Mouse (Mus musculus) hindbrain, embryonic 11.5 days (tissue): ENCODE data around the gene Adgrf1. TPM values are rescaled to one million over a fixed set of nuclear protein-coding genes. Genes with fewer than 3 reads are reported as not detected.
"Not testable (repeated sequence)": the region's sequence is repeated elsewhere in the genome, so short reads cannot be mapped to it uniquely, and the experiment has no call there.

Experiments
- ATAC-seq: fragments of 200-750 bp; cut with Nextera tagmentation; 2 replicates; pipeline ENCODE4 v1.8.0; 2017; ENCODE audit warnings: mild to moderate bottlenecking, moderate TSS enrichment, moderate library complexity; ENCODE audit not compliant: low FRiP score
- DNase-seq: peaks from one replicate; pipeline ENCODE4 v3.0.0-alpha.2; 2015; ENCODE audit warnings: low spot score
- H3K27ac ChIP-seq: fragments of 300-500 bp; sonication (generic); 2 replicates; pipeline ENCODE4 v1.5.1; 2014; ENCODE audit warnings: mild to moderate bottlenecking, low read depth, low read length
- H3K27me3 ChIP-seq: fragments of 300-500 bp; sonication (generic); 2 replicates; pipeline ENCODE4 v1.6.1; 2014; ENCODE audit warnings: mild to moderate bottlenecking, low read length, moderate library complexity, mixed read lengths; ENCODE audit not compliant: control insufficient read depth, insufficient read depth
- H3K36me3 ChIP-seq: fragments of 300-500 bp; sonication (generic); 2 replicates; pipeline ENCODE4 v1.6.1; 2014; ENCODE audit warnings: mild to moderate bottlenecking, low read length, moderate library complexity, mixed read lengths; ENCODE audit not compliant: control insufficient read depth, insufficient read depth
- H3K4me1 ChIP-seq: fragments of 300-500 bp; sonication (generic); replicated peaks from 2 replicates; pipeline ENCODE4 v1.6.1; 2014; ENCODE audit warnings: low read length, mixed read lengths; ENCODE audit not compliant: control insufficient read depth, insufficient read depth
- H3K4me2 ChIP-seq: fragments of 300-500 bp; sonication (generic); replicated peaks from 2 replicates; pipeline ENCODE4 v1.6.1; 2014; ENCODE audit warnings: mild to moderate bottlenecking, low read depth, low read length
- H3K4me3 ChIP-seq: fragments of 300-500 bp; sonication (generic); 2 replicates; pipeline ENCODE4 v1.5.1; 2014; ENCODE audit warnings: low read depth, low read length
- H3K9ac ChIP-seq: fragments of 300-500 bp; sonication (generic); 2 replicates; pipeline ENCODE4 v1.6.1; 2014; ENCODE audit warnings: low read depth, low read length
- H3K9me3 ChIP-seq: fragments of 300-500 bp; sonication (generic); 2 replicates; pipeline ENCODE4 v1.6.1; 2016; ENCODE audit warnings: low read length; ENCODE audit not compliant: control insufficient read depth
- WGBS: fragments of 180-500 bp; shearing (Covaris S2); extraction: QIAGEN DNeasy Blood & Tissue Kit; methylation state at CpG from one replicate; pipeline ENCODE4 v1.1.7; 2014; 5-methylcytosine and 5-hydroxymethylcytosine counted together
- polyA plus RNA-seq: library from polyadenylated mRNA; unstranded; fragments of >200 nt; fragmentation: Nextera tagmentation; extraction: Ambion mirVana; gene quantifications from 2 replicates; pipeline ENCODE4 v1.2.1, GENCODE M21; 2014

Adgrf1 gene
- polyA plus RNA-seq, 1 experiment from 2014 or later = not detected

GRCm38 (mm10) chr17:43334074-43334473 lies 63.9 kb downstream of the Adgrf1 start:
- no peaks in the 10 kb centered on the region for H3K36me3 ChIP-seq
- H3K9me3 ChIP-seq = no peaks in the 10 kb centered on the region
- DNase-seq (no peak), ATAC-seq (no peak)
- H3K4me3 ChIP-seq = no peak overlapping the region
- no peaks in the 10 kb centered on the region for H3K27me3 ChIP-seq
- no peak overlapping the region for H3K27ac ChIP-seq
- H3K9ac ChIP-seq = no peak overlapping the region
- H3K4me1 ChIP-seq = no peaks in the 10 kb centered on the region
- WGBS = 79% methylated on average over 9 of the region's 9 CpGs
- no peak overlapping the region for H3K4me2 ChIP-seq

GRCm38 (mm10) chr17:43337643-43338042 lies 67.5 kb downstream of the Adgrf1 start:
- ATAC-seq (no peak), DNase-seq (no peak)
- Histone ChIP-seq H3K4me2 (no peak overlapping the region), H3K4me3 (no peak overlapping the region), H3K9ac (no peak overlapping the region), H3K36me3 (no peaks in the 10 kb centered on the region), H3K27me3 (no peaks in the 10 kb centered on the region), H3K27ac (no peak overlapping the region), H3K4me1 (no peaks in the 10 kb centered on the region), H3K9me3 (no peaks in the 10 kb centered on the region)
- 83% methylated on average over 2 of the region's 2 CpGs for WGBS

- Histone ChIP-seq H3K36me3 (no peaks in the 10 kb centered on the region), H3K4me1 (no peaks in the 10 kb centered on the region), H3K4me2 (no peak overlapping the region), H3K27ac (no peak overlapping the region), H3K9me3 (no peaks in the 10 kb centered on the region), H3K27me3 (no peaks in the 10 kb centered on the region), H3K4me3 (no peak overlapping the region), H3K9ac (no peak overlapping the region)
- DNase-seq (no peak), ATAC-seq (no peak)
- WGBS = 82% methylated on average over 3 of the region's 3 CpGs
These were observed 68.2 kb downstream of the Adgrf1 start for GRCm38 (mm10) chr17:43338279-43338678.

- ATAC-seq, H3K4me1 ChIP-seq: not testable (repeated sequence)
- 98% methylated on average over 2 of the region's 2 CpGs for WGBS
These were observed 76.4 kb downstream of the Adgrf1 start for GRCm38 (mm10) chr17:43346499-43346898.

DNA sequence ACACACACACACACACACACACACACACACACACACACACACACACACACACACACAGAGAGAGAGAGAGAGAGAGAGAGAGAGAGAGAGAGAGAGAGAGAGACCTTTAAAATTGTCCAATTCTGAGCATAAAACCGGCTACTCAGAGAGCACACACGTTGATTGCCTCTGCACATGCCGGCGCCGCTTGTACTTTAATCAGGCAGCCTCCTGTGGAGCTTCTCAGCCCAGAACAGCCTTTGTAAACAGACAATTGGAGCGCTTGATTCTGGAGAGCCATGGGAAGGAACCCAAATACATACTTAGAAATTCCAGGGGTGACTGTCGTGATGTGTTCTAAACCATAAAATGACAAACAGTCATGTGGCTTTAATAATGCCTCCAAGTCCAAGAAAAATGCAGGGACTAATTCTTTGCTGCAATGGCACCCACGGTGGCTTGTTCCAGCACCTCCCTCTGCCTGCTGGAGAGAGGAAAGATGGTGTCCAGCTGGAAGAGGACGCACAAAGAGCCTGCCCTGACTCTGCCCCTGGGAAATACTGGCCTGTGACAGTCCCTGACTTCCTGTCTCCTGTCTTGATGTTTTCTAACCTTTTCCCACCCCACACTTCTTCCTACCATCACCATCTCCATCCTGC lies 87.9 kb downstream of the Adgrf1 start:
- ATAC-seq = no peak
- H3K4me1 ChIP-seq = no peaks in the 10 kb centered on the region
- H3K27me3 ChIP-seq = no peaks in the 10 kb centered on the region
- WGBS = 20% methylated on average over 9 of the region's 9 CpGs
- H3K4me3 ChIP-seq = no peak overlapping the region
- H3K9me3 ChIP-seq = no peaks in the 10 kb centered on the region
- no peak overlapping the region for H3K4me2 ChIP-seq
- H3K36me3 ChIP-seq = no peaks in the 10 kb centered on the region
- no peak for DNase-seq
- H3K9ac ChIP-seq = no peak overlapping the region
- no peak overlapping the region for H3K27ac ChIP-seq

More at GRCm38 (mm10) chr17:43346499-43346898, 76.4 kb downstream of the Adgrf1 start:
- not testable (repeated sequence) for H3K9me3 ChIP-seq, H3K4me3 ChIP-seq, H3K27ac ChIP-seq, H3K9ac ChIP-seq, DNase-seq, H3K4me2 ChIP-seq, H3K27me3 ChIP-seq, H3K36me3 ChIP-seq

GRCm38 (mm10) chr17:43359826-43360619 lies 89.9 kb downstream of the Adgrf1 start, which contains the start of gene Adgrf5:
TSS of gene Adgrf5 (plus strand) at chr17:43360451.
- Histone ChIP-seq H3K36me3 (no peaks in the 10 kb centered on the region), H3K27ac (no peak within 1 kb of the TSS), H3K4me1 (no peaks in the 10 kb centered on the region), H3K9ac (no peak within 1 kb of the TSS), H3K4me3 (no peak within 1 kb of the TSS), H3K27me3 (no peaks in the 10 kb centered on the region), H3K9me3 (no peaks in the 10 kb centered on the region), H3K4me2 (no peak within 1 kb of the TSS)
- WGBS = 58% methylated on average over 16 of the region's 16 CpGs
- no peak for DNase-seq
- ATAC-seq = no peak

DNA sequence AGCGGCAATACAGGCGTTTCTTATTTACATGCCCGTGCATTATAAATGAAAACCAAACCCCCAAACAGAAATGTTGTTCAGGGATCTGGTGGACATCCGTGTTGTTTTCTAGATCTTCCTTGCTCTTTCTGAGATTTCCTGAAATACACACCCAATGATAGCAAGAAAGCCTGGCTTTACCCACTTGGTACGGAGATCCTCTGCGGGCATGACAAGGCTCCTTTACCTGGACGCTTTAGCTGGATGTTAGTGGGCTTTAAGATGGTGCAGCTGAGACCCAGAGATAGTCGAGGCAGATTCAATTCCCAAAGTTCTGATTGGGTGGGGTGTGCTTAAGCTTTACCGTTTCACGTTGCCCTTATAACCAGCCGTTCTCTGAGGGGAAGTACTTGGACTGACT lies 90.9 kb downstream of the Adgrf1 start:
- H3K9ac ChIP-seq = no peak overlapping the region
- no peaks in the 10 kb centered on the region for H3K27me3 ChIP-seq
- no peaks in the 10 kb centered on the region for H3K36me3 ChIP-seq
- no peak overlapping the region for H3K27ac ChIP-seq
- no peak overlapping the region for H3K4me2 ChIP-seq
- H3K9me3 ChIP-seq = no peaks in the 10 kb centered on the region
- WGBS = 79% methylated on average over 11 of the region's 11 CpGs
- DNase-seq (no peak), ATAC-seq (no peak)
- no peaks in the 10 kb centered on the region for H3K4me1 ChIP-seq
- no peak overlapping the region for H3K4me3 ChIP-seq

DNA sequence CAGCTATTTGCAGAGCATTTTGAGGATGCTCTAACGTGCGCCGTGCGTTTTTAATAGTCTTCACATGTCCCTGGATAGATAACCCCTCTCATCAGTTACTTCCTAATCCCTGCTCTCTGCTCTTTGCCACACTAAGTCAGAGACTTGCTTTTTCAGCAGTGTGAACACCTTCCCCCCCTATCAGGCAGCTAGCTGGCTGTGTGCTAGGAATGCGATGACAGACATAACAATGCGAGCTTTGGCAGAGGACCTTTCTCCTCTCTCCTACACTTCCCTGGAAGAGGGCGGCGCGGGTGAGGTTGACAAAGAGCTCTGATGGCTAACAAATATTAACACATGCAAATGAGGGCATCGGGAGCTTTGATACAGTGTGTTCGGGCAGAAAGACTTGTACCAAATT lies 92.2 kb downstream of the Adgrf1 start:
- H3K9ac ChIP-seq = no peak overlapping the region
- H3K36me3 ChIP-seq = no peaks in the 10 kb centered on the region
- ATAC-seq (no peak), DNase-seq (no peak)
- H3K27me3 ChIP-seq = no peaks in the 10 kb centered on the region
- WGBS = 57% methylated on average over 11 of the region's 11 CpGs
- no peak overlapping the region for H3K27ac ChIP-seq
- no peak overlapping the region for H3K4me3 ChIP-seq
- H3K4me2 ChIP-seq = no peak overlapping the region
- H3K9me3 ChIP-seq = no peaks in the 10 kb centered on the region
- no peaks in the 10 kb centered on the region for H3K4me1 ChIP-seq

DNA sequence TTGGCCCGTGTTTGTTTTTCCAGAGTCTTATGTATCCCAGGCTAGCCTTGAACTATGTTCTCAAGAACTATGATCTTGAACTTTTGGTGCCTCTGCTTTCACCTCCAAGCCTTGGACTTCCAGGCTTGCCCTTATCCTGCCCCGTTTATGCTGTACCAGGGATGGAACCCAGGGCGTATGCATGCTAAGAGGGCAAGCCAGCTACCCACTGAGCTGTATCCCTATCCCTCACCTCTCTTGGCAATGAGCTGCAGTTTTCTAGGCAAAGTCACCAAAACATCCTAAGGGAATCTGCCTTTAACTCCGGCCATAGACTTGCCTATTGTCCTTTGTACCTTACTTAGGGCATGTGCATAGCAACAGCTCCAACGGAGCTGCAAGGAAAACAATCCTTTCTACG lies 92.8 kb downstream of the Adgrf1 start:
- H3K27me3 ChIP-seq = no peaks in the 10 kb centered on the region
- no peak overlapping the region for H3K4me3 ChIP-seq
- H3K4me2 ChIP-seq = no peak overlapping the region
- WGBS = 59% methylated on average over 6 of the region's 6 CpGs
- no peak overlapping the region for H3K9ac ChIP-seq
- H3K27ac ChIP-seq = no peak overlapping the region
- no peak for DNase-seq
- H3K9me3 ChIP-seq = no peaks in the 10 kb centered on the region
- no peaks in the 10 kb centered on the region for H3K4me1 ChIP-seq
- H3K36me3 ChIP-seq = no peaks in the 10 kb centered on the region
- ATAC-seq = no peak
